Mouse (Mus musculus): ENCODE measurements around the gene Pxk.

Gene Pxk

GRCm38 (mm10) chr14:8206179-8206910, 108.3 kb downstream of the Pxk start:
- DNase-seq (ENCODE audit: low spot score) = no peak

GRCm38 (mm10) chr14:8207105-8207504, 109.1 kb downstream of the Pxk start:
- DNase-seq (ENCODE audit: low spot score) = no peak

- DNase-seq (ENCODE audit: low spot score) = no peak
These were observed 109.5 kb downstream of the Pxk start for GRCm38 (mm10) chr14:8207543-8207942.

- DNase-seq (ENCODE audit: low spot score) = no peak
These were observed 110.9 kb downstream of the Pxk start for GRCm38 (mm10) chr14:8208876-8209275.

GRCm38 (mm10) chr14:8209896-8210295, 111.9 kb downstream of the Pxk start:
- no peak for DNase-seq (ENCODE audit: low spot score)

GRCm38 (mm10) chr14:8212996-8213395, 115.0 kb downstream of the Pxk start:
- no peak for DNase-seq (ENCODE audit: low spot score)

- peak; percentile 97 for DNase-seq (ENCODE audit: low spot score)
These were observed 115.8 kb downstream of the Pxk start, which contains the start of gene Kctd6 for GRCm38 (mm10) chr14:8213803-8214224. Gene Kctd6, plus strand, starts transcription at chr14:8214140.

Data from lung, postnatal 25 days (tissue).